Mouse (Mus musculus) gastrocnemius, adult 2 months (tissue): ENCODE measurements around the gene Ccdc62. TPM values are rescaled to one million over a fixed set of nuclear protein-coding genes. Genes with fewer than 3 reads are reported as not detected.

Experiments used
- DNase-seq: peaks from one replicate; pipeline ENCODE4 v3.0.0; 2022
- H3K27ac ChIP-seq: fragments of 200-600 bp; 2 replicates; pipeline ENCODE4 v1.8.1; 2022; ENCODE audit warnings: mild to moderate bottlenecking
- H3K4me3 ChIP-seq: fragments of 200-600 bp; 2 replicates; pipeline ENCODE4 v1.8.1; 2022; ENCODE audit warnings: mild to moderate bottlenecking, moderate library complexity
- CTCF ChIP-seq: fragments of 200-600 bp; IDR thresholded peaks from 2 replicates; pipeline ENCODE4 v1.8.1; 2022; ENCODE audit warnings: antibody characterized with exemption, mild to moderate bottlenecking, moderate library complexity
- intact Hi-C: fragments of 180-260 bp; cut with DNase I; formaldehyde crosslinking; loops from one replicate; pipeline ENCODE4 v1.15.1; 2025
- total RNA-seq, 2 experiments: library from RNA; stranded (reverse); gene quantifications; 2 replicates each; pipeline ENCODE4 v1.2.3; 2021

Ccdc62 gene
- total RNA-seq, 2 experiments from 2014 or later: 0.66 to 0.73 TPM

GRCm38 (mm10) chr5:123952365-123953045 is 22.0 kb downstream of the Ccdc62 start:
- TF ChIP-seq CTCF: no peak
- DNase-seq: no peak
- no peak overlapping the region for H3K27ac ChIP-seq
- intact Hi-C loops: no loop called here
- no peak overlapping the region for H3K4me3 ChIP-seq

DNA sequence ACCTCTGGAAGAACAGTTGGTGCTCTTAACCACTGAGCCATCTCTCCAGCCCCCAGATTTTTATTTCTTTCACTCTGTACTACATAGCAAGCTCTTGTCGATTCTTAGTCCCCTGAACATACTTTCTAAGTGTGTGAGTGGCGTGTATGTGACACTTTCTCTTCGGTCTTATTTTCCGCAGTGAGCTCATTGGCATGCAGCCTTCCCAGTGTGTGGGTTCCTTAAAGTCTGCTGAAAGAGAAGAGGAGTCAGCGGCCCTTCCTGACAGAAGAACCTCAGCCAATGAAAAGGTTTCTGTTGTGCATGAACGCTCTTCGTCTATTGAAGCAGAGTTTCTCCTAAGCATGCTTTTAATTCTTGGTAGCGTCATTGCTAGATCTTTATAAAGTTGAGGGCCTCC is 26.7 kb downstream of the Ccdc62 start:
- no peak for TF ChIP-seq CTCF
- no peak overlapping the region for H3K4me3 ChIP-seq
- no peak for DNase-seq
- no peak overlapping the region for H3K27ac ChIP-seq
- intact Hi-C loops: no loop called here

GRCm38 (mm10) chr5:123959018-123959417 is 28.5 kb downstream of the Ccdc62 start:
- intact Hi-C loops: no loop called here
- no peak for DNase-seq
- no peak for TF ChIP-seq CTCF
- no peak overlapping the region for H3K4me3 ChIP-seq
- H3K27ac ChIP-seq: no peak overlapping the region

GRCm38 (mm10) chr5:123960129-123960528 is 29.6 kb downstream of the Ccdc62 start:
- H3K4me3 ChIP-seq: no peak overlapping the region
- intact Hi-C loops: no loop called here
- TF ChIP-seq CTCF: no peak
- no peak for DNase-seq
- no peak overlapping the region for H3K27ac ChIP-seq

DNA sequence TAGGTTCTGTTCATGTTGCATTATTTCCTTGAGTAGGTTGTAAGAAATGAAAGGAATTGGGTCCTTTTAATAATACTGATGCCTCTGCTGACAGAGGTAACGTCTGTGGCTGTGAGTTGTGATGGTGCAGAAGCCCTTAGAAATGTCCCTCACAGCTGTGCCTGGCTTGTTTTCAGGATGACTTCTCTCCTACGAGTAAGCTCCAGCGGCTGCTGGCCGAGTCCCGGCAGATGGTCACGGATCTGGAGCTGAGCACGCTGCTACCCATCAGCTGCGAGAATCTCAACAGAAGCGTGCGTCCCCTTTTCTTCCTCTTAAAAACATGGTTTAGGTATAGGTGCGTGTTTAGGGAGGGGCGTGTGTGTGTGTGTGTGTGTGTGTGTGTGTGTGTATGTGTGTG is 30.6 kb downstream of the Ccdc62 start:
- no peak overlapping the region for H3K27ac ChIP-seq
- TF ChIP-seq CTCF: no peak
- intact Hi-C loops: no loop called here
- no peak for DNase-seq
- H3K4me3 ChIP-seq: no peak overlapping the region

DNA sequence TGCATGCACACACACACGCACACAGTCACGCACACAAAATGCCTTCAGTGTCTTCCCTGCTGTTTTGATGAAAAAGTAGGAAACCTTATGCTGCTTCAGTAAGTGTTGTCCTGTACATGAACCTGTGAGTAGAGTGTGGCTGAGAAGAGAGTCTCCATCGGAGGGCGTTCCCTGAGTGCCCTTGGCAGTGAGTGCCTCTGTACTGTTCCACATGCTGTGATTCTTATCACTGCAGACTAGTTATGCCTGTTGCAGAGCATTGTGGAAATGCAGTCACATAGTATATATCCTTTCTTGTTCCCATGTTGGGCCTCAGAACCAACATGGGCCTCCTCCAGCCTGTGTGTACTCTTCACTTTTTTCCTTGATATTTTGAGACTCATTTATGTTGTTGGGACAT is 33.7 kb downstream of the Ccdc62 start:
- no peak for DNase-seq
- no peak overlapping the region for H3K27ac ChIP-seq
- no peak for TF ChIP-seq CTCF
- intact Hi-C loops: no loop called here
- no peak overlapping the region for H3K4me3 ChIP-seq

GRCm38 (mm10) chr5:123966759-123967158 is 36.3 kb downstream of the Ccdc62 start:
- H3K27ac ChIP-seq: no peak overlapping the region
- no peak for TF ChIP-seq CTCF
- H3K4me3 ChIP-seq: no peak overlapping the region
- no peak for DNase-seq
- intact Hi-C loops: no loop called here

DNA sequence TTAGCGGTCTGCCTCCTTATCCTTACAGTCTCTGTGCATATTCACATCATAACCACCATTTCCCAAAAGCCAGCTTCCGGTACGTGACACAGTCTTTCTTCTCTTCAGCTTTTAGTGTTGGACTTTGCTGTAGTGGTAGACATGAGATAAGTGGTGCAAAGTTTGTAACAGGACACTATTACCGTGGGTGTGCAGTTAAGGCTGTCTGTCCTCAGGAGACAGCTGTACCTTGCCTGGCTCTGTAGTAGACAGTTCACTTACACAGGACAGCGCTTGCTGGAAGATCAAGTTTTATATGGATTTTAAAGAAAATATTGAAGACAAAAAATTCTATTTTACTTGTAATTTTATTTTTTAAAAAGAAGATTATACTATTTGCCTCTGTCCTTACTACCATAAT is 38.0 kb downstream of the Ccdc62 start:
- intact Hi-C loops: no loop called here
- TF ChIP-seq CTCF: no peak
- no peak overlapping the region for H3K27ac ChIP-seq
- no peak for DNase-seq
- H3K4me3 ChIP-seq: no peak overlapping the region

- no peak overlapping the region for H3K27ac ChIP-seq
- no peak for DNase-seq
- no peak for TF ChIP-seq CTCF
- intact Hi-C loops: no loop called here
- no peak overlapping the region for H3K4me3 ChIP-seq
Measured at GRCm38 (mm10) chr5:123969216-123969615, 38.7 kb downstream of the Ccdc62 start.

DNA sequence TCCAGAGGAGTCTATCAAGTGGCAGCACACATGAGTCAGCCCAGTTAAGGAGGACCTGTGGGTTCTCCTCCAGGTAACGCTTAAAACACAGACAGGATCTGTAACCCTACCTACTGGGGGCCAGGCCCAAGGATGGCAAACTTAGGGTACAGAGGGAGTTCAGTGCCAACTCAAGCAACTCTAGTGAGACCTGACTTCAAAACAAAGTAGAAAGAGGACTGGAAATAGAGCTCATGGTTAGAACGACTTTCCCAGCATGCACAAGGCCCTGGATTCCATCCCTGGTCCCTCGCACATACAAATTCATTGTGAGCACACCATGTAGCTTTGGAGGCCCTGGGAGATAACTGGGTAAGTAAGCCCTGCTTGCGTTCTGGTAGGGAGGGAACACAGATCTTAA is 40.1 kb downstream of the Ccdc62 start:
- Histone ChIP-seq H3K27ac (no peak overlapping the region), H3K4me3 (no peak overlapping the region)
- DNase-seq: no peak
- intact Hi-C loops: no loop called here
- no peak for TF ChIP-seq CTCF

DNA sequence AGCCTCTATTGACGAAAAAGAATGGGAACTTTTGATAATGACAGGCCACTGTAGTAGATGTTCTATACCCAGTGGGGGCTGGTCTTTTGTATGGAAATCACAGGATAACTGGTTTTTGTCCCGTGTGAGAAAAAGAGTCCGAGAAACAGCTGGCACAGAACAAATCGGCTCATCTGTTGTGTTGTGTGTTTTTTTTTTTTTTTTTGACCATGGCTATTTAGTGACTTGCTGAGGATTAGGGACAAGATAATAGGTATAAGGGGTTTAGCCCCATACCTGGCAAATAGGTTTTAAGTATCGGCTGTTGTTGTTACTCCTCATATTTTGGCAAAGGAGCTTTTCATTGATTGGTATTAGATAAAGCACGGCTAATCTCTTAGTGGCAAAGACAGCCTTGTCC is 42.0 kb downstream of the Ccdc62 start:
- intact Hi-C loops: no loop called here

GRCm38 (mm10) chr5:123973299-123974178 is 43.1 kb downstream of the Ccdc62 start, which contains the start of gene Hip1r:
Gene Hip1r (plus strand): TSS chr5:123973628.
- H3K27ac ChIP-seq: peak within 1 kb of the TSS; percentile 82
- no peak; the same call in 1 of the 2 replicates for TF ChIP-seq CTCF
- intact Hi-C loops: no loop called here

More for the DNA sequence above, 42.0 kb downstream of the Ccdc62 start:
- DNase-seq: no peak
- TF ChIP-seq CTCF: no peak
- H3K4me3 ChIP-seq: no peak overlapping the region
- H3K27ac ChIP-seq: no peak overlapping the region

DNA sequence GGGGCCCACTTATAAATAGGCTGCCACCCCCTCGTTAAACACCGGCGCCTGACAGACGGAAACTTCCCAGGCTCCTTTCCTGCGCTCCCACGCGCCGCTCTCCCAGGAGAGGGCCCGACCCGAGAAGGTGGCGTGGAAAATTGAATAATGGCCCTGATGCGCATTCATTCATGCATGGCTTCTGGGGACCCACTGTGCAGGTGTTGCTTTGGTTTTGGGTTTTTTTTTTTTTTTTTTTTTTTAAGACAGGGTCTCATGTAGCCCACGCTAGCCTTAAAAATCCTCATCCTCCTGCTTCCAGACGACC is 43.7 kb downstream of the Ccdc62 start:
- intact Hi-C loops: no loop called here
- TF ChIP-seq CTCF: no peak
- no peak for DNase-seq
- Histone ChIP-seq H3K4me3 (peak overlapping the region; percentile 80), H3K27ac (peak overlapping the region; percentile 82)

More at GRCm38 (mm10) chr5:123973299-123974178, 43.1 kb downstream of the Ccdc62 start, which contains the start of gene Hip1r:
- peak within 1 kb of the TSS; percentile 80 for H3K4me3 ChIP-seq
- peak; percentile 89 for DNase-seq
